Mouse (Mus musculus): ENCODE data around the gene Smagp. TPM values are rescaled to one million over a fixed set of nuclear protein-coding genes. Genes with fewer than 3 reads are reported as not detected.
A peak's percentile ranks its signal among the peaks of the same experiment; 100 is the strongest.

The Smagp gene
- total and polyA plus RNA-seq, 3 experiments = 0.55 to 7.0 (median 3.2) TPM

DNA sequence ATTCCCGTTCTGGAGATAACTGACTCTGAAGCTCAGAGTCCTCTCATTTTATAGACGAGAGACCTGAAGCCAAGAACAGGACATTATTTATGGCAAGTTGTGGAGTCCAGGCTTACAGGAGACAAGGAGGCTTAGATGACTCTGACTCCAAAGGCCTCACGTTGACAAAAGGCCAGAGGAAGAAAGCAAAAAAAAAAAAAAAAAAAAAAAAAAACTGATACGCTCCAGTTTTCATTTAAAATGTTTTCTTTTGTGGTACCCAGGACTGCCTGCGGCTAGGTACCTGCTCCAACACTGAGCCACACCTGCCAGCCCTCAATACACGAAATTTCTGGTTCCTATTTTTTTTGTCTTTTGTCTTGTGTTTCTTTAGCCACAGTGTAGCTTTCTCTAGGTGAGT, 30.7 kb upstream of the Smagp start (continued):
- TF ChIP-seq JUND (conservative IDR thresholded peaks at IDR 0.05; ENCODE audit: low read depth, low read length) (no peak), ETS1 (conservative IDR thresholded peaks at IDR 0.05; ENCODE audit: low read depth, low read length) (no peak), POLR2AphosphoS2 (IDR thresholded peaks at IDR 0.05; ENCODE audit: low read depth, low read length) (no peak), USF2 (conservative IDR thresholded peaks at IDR 0.05; ENCODE audit: low read depth, low read length) (no peak), KAT2A (IDR thresholded peaks at IDR 0.05; ENCODE audit: insufficient replicate concordance, low read length) (no peak), SMC3 (IDR thresholded peaks at IDR 0.05; ENCODE audit: low read depth, low read length) (no peak), TBP (conservative IDR thresholded peaks at IDR 0.05; ENCODE audit: low read depth, low read length) (no peak), SIN3A (IDR thresholded peaks at IDR 0.05; ENCODE audit: low read length) (peak; percentile 26; the same call in 1 of the 2 replicates)

DNA sequence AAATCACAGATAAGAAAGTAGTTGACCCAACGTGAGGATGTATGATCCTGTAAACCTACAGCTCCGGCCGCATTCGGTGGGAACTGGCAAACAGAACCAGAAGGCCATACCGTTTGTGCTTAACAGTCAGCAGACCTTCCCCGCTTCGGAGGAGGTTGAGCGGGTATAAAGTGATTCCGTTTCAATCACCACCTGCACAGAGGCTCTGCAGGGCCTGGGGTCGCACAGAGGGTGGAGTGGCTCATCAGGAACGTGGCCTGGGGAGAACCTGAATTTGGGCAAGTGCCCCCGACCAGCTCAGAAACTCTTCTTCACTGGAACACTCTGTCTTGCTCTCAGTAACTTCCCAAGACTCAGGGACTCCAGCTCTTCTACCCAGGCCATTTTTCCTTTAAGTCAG, 30.1 kb upstream of the Smagp start:
- Histone ChIP-seq H3K4me1 (ENCODE audit: control insufficient read depth in 1 of 2, insufficient read depth in 2 of 2) (peaks cover 23 to 82% of the 10 kb centered on the region in 2 experiments), H3K4me2 (ENCODE audit: insufficient read depth, low read depth, poor library complexity, severe bottlenecking) (peak overlapping the region; percentile 64), H3K9ac (ENCODE audit: insufficient read depth, low read depth) (peak overlapping the region; percentile 85), H3K4me3 (replicated peaks in 1 of 3; ENCODE audit: low read depth in 2 of 3, low read length in 2 of 3, poor library complexity in 1 of 3) (peak overlapping the region; percentile 29 to 41 (median 38)), H3K9me3 (replicated peaks; ENCODE audit: low read length) (no peaks in the 10 kb centered on the region), H3K27me3 (replicated peaks) (no peaks in the 10 kb centered on the region), H3K79me2 (replicated peaks; ENCODE audit: control insufficient read depth, extremely low read depth, insufficient read depth, poor library complexity, severe bottlenecking) (peaks cover 49% of the 10 kb centered on the region), H3K27ac (ENCODE audit: insufficient read depth, low read depth) (peak overlapping the region; percentile 55), H3K36me3 (replicated peaks in 1 of 2; ENCODE audit: control insufficient read depth in 1 of 2, insufficient read depth in 1 of 2, low read length in 1 of 2) (peaks cover 3 to 25% of the 10 kb centered on the region in 2 experiments)
- TF ChIP-seq ZKSCAN1 (IDR thresholded peaks at IDR 0.05; ENCODE audit: borderline replicate concordance, low read depth, low read length) (no peak), CHD1 (IDR thresholded peaks at IDR 0.05; ENCODE audit: low read depth, low read length) (no peak), MAFK (IDR thresholded peaks at IDR 0.05; ENCODE audit: insufficient replicate concordance, low read length) (no peak), UBTF (IDR thresholded peaks at IDR 0.05; ENCODE audit: low read depth, low read length) (no peak), TCF12 (IDR thresholded peaks at IDR 0.05; ENCODE audit: low read depth, low read length) (no peak), NRF1 (IDR thresholded peaks at IDR 0.05; ENCODE audit: low read depth, low read length) (no peak), ZNF384 (IDR thresholded peaks at IDR 0.05; ENCODE audit: low read depth, low read length) (no peak), NELFE (IDR thresholded peaks at IDR 0.05; ENCODE audit: low read depth, low read length) (no peak), MEF2A (IDR thresholded peaks at IDR 0.05; ENCODE audit: borderline replicate concordance, low read depth, low read length) (no peak)
- no peak for DNase-seq (ENCODE audit: extremely low read depth)
- in situ Hi-C loops (cut with MboI; ENCODE audit: low pct_ligation_motif_present, low pct_unique_long_range_greater_than_20kb, low sequenced_read_pairs) (no loop called here), dilution Hi-C loops (cut with MboI; ENCODE audit: extremely low pct_ligation_motif_present, extremely low pct_unique_long_range_greater_than_20kb, low sequenced_read_pairs) (no loop called here)

DNA sequence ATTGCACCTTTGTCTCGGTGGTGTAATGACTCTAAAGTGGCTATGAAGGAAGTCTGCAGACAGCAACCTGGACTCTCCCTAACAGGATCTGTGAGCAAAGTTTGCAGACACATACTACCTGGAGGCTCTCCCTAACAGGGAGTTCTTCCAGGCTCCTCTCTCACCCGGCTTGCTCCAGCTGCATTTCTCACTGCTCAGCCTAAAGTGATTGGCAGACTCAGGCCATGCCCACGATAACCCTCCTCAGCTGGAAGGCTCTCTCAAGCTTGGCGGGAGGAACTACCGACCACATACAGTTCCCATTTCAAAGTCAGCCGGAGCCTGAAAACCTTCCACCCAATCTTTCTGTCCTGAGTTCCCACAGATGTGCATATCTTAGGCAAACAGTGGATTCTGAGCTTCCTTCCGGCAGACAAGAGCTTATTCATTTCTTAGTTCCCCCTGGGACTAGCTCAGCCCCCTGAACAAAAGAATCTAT, 29.5 kb upstream of the Smagp start:
- peaks cover 20 to 82% of the 10 kb centered on the region in 2 experiments for H3K4me1 ChIP-seq (ENCODE audit: control insufficient read depth in 1 of 2, insufficient read depth in 2 of 2)

More for the DNA sequence above, 29.5 kb upstream of the Smagp start:
- H3K4me2 ChIP-seq (ENCODE audit: insufficient read depth, low read depth, poor library complexity, severe bottlenecking) = peak overlapping the region; percentile 64
- peak overlapping the region; percentile 69 for H3K27ac ChIP-seq (ENCODE audit: insufficient read depth, low read depth)
- peak overlapping the region; percentile 29 to 50 (median 41) for H3K4me3 ChIP-seq (replicated peaks in 1 of 3; ENCODE audit: low read depth in 2 of 3, low read length in 2 of 3, poor library complexity in 1 of 3)
- H3K9ac ChIP-seq (ENCODE audit: insufficient read depth, low read depth) = peak overlapping the region; percentile 85; the same call in 1 of the 2 replicates
- H3K36me3 ChIP-seq (replicated peaks in 1 of 2; ENCODE audit: control insufficient read depth in 1 of 2, insufficient read depth in 1 of 2, low read length in 1 of 2) = peaks cover 3 to 31% of the 10 kb centered on the region in 2 experiments
- dilution Hi-C loops (cut with MboI; ENCODE audit: extremely low pct_ligation_motif_present, extremely low pct_unique_long_range_greater_than_20kb, low sequenced_read_pairs) (no loop called here), in situ Hi-C loops (cut with MboI; ENCODE audit: low pct_ligation_motif_present, low pct_unique_long_range_greater_than_20kb, low sequenced_read_pairs) (no loop called here)
- no peaks in the 10 kb centered on the region for H3K27me3 ChIP-seq (replicated peaks)
- H3K9me3 ChIP-seq (replicated peaks; ENCODE audit: low read length) = no peaks in the 10 kb centered on the region
- peak; percentile 59 for DNase-seq (ENCODE audit: extremely low read depth)
- TF ChIP-seq JUN (IDR thresholded peaks at IDR 0.05; ENCODE audit: insufficient read depth, low read depth, low read length) (no peak), POLR2A (IDR thresholded peaks at IDR 0.05; ENCODE audit: low read depth, low read length) (no peak), ZNF384 (IDR thresholded peaks at IDR 0.05; ENCODE audit: low read depth, low read length) (no peak), MAZ (IDR thresholded peaks at IDR 0.05; ENCODE audit: low read depth, low read length) (no peak), ELF1 (IDR thresholded peaks at IDR 0.05; ENCODE audit: low read depth, low read length) (no peak), RCOR1 (conservative IDR thresholded peaks at IDR 0.05; ENCODE audit: low read depth, low read length) (no peak), BHLHE40 (IDR thresholded peaks at IDR 0.05; ENCODE audit: low read depth, low read length) (no peak), MYC (IDR thresholded peaks at IDR 0.05; ENCODE audit: low read depth, low read length) (no peak), PAX5 (IDR thresholded peaks at IDR 0.05; ENCODE audit: low read length) (no peak), NELFE (IDR thresholded peaks at IDR 0.05; ENCODE audit: low read depth, low read length) (no peak), EP300 (IDR thresholded peaks at IDR 0.05; ENCODE audit: low read length) (0 out of 2 replicates have a peak, but pooled peaks have one; percentile 31), MAFK (IDR thresholded peaks at IDR 0.05; ENCODE audit: insufficient replicate concordance, low read length) (no peak), TCF12 (IDR thresholded peaks at IDR 0.05; ENCODE audit: low read depth, low read length) (no peak), GABPA (IDR thresholded peaks at IDR 0.05; ENCODE audit: insufficient replicate concordance, low read depth, low read length) (no peak), IRF4 (IDR thresholded peaks at IDR 0.05; ENCODE audit: low read depth, low read length) (peak; percentile 44; the same call in 1 of the 2 replicates), ETS1 (conservative IDR thresholded peaks at IDR 0.05; ENCODE audit: low read depth, low read length) (peak; percentile 58)
- peaks cover 49% of the 10 kb centered on the region for H3K79me2 ChIP-seq (replicated peaks; ENCODE audit: control insufficient read depth, extremely low read depth, insufficient read depth, poor library complexity, severe bottlenecking)
